Mouse (Mus musculus): Measurements from ENCODE around the gene Aurkb.
"Not testable (repeated sequence)": the region's sequence is repeated elsewhere in the genome, so short reads cannot be mapped to it uniquely, and the experiment has no call there.

Aurkb gene

DNA sequence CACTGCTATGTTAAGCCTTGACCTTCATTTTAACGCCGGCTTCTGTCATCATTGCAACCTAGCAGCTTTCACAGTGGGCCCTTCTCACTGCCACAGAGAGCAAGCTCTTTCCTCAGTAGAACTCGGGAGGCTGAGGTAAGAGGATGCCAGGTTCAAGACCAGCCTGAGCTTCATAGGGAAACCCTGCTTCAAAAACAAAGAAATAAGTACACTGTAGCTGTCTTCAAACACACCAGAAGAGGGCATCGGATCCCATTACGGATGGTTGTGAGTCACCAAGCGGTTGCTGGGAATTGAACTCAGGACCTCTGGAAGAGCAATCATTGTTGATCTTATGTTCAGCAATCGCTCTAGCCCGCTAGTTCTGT is 35.4 kb downstream of the Aurkb start:
- no peak for DNase-seq (ENCODE audit: low read depth, low spot score)

DNA sequence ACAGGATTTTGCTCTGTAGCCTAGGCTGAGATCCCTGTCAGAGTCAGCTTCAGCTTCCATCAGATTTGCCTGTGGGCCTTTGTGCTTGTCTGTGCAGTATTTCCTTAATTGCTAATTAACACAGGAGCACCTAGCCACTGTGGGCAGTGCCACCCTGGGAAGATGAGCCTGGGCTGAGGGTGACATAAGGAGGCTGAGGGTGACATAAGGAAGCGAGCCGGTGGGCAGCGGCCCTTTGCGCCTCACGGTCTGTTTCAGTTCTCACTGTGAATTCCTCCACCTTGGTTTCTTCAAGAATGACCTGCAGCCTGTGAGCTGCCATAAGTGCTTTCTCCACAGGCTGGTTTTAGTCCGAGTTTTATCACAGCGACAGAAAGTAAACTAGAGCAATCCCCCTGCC is 36.2 kb downstream of the Aurkb start:
- no peak for DNase-seq (ENCODE audit: low read depth, low spot score)

GRCm38 (mm10) chr11:69085608-69086007 is 40.2 kb downstream of the Aurkb start:
- DNase-seq (ENCODE audit: low read depth, low spot score), result no peak

DNA sequence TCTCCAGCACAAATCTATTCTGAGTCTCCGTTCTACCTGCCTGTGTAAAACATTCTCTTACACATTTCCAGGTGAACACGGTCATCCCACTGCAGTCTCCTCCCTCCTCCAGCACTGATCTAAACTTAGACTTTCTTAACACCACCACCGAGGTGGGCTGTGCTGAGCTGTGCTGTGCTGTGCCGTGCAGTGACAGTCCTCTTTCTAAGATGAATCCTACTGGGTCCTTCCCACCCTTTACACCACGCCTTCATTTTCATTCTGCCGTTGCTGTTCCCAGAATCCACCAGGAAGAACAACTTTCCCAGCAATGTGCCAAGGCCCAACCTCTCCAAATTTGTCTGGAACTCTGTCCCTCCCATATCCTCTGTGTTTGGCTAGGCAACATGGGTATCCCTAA is 40.9 kb downstream of the Aurkb start:
- DNase-seq (ENCODE audit: low read depth, low spot score), result no peak

- no peak for DNase-seq (ENCODE audit: low read depth, low spot score)
These were observed 41.6 kb downstream of the Aurkb start for GRCm38 (mm10) chr11:69087082-69087481.

DNA sequence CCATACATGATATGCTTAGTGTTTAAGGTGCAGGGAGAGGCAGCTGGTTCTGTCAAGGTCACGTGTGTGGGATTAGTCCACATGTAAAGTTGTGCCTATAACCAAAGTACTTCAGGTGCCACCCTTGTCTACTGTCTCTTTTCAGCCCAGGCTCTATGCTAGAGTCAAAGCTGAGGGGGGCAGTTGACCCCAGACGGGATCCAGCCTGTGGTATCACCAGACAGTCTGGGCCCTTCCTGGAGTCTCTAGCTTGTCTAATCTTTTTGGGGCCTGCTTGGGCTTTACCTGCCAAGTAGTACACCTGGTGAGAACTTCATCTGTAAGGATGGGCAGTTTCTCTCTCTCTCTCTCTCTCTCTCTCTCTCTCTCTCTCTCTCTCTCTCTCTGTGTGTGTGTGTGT is 42.1 kb downstream of the Aurkb start:
- DNase-seq (ENCODE audit: low read depth, low spot score), result no peak

DNA sequence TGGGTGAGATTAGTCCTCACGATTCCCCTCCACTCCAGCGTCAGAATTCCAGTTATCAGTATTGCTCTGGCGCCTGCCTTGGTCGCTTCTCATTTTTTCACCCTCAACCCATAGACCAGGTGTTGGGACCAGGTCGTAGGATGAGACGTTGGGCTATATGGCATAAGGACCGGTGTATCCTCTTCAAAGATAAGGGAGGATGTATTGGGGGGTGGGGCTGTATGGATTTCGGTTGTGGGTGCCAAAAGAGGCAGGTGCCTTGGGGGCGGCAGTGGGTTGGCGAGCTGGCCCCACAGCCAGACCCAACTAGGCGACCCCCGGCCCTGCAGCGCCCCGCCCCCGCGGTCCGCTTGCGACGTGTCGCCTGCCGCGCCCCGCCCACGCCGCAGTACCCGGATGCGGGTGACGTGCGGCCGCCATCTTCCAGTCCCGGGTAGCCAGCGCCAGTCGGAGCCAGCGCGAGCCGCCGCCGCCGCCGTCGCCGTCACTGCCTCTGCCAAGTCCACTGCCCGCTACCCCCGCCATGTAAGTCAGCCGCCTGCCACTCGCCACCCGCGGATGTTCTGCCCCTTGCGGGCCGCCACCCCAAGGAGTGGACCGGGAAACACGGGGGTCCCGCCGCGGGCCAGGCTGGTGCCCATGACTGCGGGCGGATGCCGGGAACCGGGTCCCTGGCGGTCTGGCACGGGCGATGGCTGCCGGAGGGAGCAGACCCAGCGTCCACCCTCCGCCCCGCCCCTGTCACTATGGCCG is 42.8 kb downstream of the Aurkb start, which contains the start of gene Vamp2:
Gene Vamp2, plus strand, starts transcription at position 388 of the 753 bp plus-strand sequence.
- no peak for DNase-seq (ENCODE audit: low read depth, low spot score)

- DNase-seq (ENCODE audit: low read depth, low spot score), result no peak
These were observed 43.6 kb downstream of the Aurkb start for GRCm38 (mm10) chr11:69088856-69089615.

- DNase-seq (ENCODE audit: low read depth, low spot score), result no peak
These were observed 44.3 kb downstream of the Aurkb start for GRCm38 (mm10) chr11:69089616-69090290.

GRCm38 (mm10) chr11:69090367-69090766 is 44.9 kb downstream of the Aurkb start:
- DNase-seq (ENCODE audit: low read depth, low spot score), result no peak

- DNase-seq (ENCODE audit: low read depth, low spot score), result no peak
These were observed 46.3 kb downstream of the Aurkb start for GRCm38 (mm10) chr11:69091566-69092385.

DNA sequence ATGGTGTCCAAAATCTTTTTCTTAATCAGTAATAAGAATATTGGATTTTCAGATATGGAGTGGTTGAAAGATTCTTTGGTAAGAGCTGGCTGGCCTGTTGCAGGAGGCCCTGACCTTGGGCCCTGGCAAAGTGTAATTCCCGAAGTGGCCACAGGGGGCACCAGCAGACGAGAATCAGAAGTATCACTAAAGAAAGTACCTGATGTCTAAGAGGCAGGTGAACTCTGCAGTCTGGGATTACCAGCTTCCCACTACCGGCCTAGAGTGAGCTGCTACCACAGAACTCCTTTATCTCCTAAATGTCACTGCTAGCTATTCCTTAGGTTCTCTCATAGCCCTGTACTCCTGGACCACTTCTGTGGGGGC is 46.9 kb downstream of the Aurkb start:
- no peak for DNase-seq (ENCODE audit: low read depth, low spot score)

DNA sequence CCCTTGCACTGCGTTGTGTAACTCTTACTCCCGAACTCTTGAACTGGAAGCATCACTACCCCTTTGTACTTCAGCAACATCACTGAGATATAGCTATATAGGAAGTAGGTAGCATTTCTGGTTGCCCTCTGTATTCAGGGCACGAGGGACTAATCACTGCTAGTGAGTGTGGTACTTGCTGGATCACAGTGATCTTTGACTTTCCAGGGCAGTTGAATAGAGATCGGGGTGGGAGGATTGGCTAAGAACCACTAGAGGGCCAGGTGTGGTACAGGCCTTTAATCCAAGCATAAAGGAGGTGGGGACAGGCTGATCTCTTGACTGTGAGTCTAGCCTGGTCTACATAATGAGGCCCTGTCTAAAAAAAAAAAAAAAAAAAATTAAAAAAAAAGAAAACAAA is 47.4 kb downstream of the Aurkb start:
- DNase-seq (ENCODE audit: low read depth, low spot score), result no peak

GRCm38 (mm10) chr11:69093856-69094255 is 48.4 kb downstream of the Aurkb start:
- not testable (repeated sequence) for DNase-seq (ENCODE audit: low read depth, low spot score)

DNA sequence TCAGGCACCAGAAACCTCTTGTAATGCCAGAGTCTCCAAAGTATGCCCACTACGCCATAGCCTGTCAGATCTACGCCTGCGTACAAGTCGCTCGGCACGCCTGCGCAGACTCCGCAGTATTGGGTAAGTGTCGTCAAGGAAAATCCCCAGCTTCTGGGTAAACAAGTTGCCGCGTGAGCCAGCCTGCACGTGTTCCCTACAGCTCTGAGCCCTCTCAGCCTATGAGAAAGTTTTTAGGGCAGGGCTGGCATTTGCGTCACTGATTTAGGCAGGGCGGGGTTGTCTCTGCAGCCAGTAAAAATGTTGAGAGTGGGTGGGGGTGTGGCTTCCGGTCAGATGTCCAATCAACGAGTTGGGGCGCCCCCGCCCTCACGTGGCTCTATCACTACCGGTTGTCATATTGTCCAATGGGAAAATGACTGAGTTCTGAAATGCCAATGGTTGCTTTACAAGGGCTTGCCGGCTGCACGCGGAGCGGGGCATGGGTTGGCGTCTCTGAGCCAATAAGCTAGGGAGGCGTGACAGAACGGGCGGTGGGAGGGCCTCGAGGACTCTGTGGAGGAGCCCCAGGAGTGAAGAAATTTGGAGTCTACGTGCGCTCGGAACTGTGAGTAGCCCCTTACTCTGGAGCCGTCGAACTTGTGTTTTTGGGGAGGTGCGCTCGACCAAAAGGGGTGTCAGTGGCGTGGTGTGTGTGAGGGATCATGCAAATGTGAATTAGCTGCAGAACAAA is 49.4 kb downstream of the Aurkb start, which contains the start of gene Per1:
Gene Per1, plus strand, starts transcription at position 521 of the 733 bp plus-strand sequence.
- peak; percentile 100 for DNase-seq (ENCODE audit: low read depth, low spot score)

- no peak for DNase-seq (ENCODE audit: low read depth, low spot score)
These were observed 50.2 kb downstream of the Aurkb start for GRCm38 (mm10) chr11:69095511-69096231.

- DNase-seq (ENCODE audit: low read depth, low spot score), result no peak
These were observed 51.0 kb downstream of the Aurkb start for GRCm38 (mm10) chr11:69096360-69096986.

DNA sequence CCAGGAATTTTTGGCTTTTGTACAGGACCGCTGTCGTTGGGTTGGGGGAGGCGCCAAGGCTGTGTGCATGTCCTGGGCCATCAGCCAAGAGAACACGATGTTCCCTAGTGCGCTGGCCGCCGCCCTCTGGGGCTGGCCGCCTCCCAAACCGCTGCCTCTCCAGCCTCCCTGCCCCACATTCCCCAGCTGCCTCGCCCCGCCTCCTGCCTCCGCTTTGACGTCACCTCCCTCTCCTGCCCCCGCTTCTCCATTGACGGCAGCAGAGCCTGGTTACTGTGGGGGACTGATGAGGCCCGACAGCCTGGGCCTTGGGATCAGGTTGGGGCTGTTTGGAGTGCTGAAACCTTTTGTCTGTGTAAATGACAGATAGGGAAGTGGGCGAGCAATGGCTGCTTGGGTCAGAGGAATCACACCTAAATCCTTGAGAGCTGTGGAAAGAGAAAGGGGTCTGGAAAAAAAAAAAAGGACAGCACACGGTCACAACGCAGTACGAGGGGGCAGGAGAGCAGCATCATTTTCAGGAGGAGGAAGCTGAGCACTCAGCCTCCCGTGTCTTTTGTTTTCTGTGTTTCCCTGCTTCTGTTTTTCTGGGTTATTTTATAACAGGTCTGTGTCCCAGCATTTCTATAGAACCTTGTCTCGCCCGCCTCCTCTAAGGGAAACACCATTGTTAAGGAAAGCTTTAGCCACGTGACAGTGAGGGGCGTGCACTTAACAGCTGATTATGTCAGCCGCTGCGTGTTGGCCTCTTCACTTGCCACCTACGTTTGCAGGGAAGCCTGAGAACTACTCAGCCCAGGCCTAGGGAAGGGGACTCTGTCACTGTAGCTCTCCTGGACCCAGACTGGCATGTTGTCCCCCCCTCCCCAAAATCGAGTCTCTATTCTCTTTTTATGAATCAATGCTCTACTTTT is 51.8 kb downstream of the Aurkb start:
- no peak for DNase-seq (ENCODE audit: low read depth, low spot score)
